Mouse (Mus musculus): ENCODE data around the gene Cpa5.

DNA sequence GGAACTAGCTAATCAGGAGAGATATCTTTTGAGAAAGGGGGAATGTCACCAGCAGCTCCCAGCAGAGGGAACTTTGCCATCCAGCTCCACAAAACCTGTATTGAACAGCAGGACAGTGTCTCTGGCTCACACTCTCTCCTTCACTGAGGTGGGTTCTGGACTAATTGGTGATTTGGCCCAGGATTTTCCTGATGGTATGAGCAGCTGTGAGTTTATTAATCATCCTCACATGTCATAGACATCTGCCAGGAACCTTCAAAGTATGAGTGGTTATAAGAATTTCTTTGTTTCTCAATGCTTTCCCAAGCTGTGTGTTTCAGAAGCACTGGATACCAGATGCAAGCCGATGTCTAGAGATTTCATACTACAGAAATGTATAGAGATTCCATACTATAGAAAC, 35.9 kb upstream of the Cpa5 start:
- no peak for TF ChIP-seq GATA1 (IDR thresholded peaks at IDR 0.05; ENCODE audit: borderline replicate concordance, low read length)
- no peak for TF ChIP-seq FLI1 (IDR thresholded peaks at IDR 0.05; ENCODE audit: low read length)
